Mouse (Mus musculus) midbrain, postnatal 0 days (tissue): ENCODE measurements at regions not wholly inside any gene's neighbourhood (a gene's known extent, or its start where the extent isn't known, plus 50 kb on each side); places are given as distances from the start of the nearest gene placed in this dataset.
"Not testable (repeated sequence)": the region's sequence is repeated elsewhere in the genome, so short reads cannot be mapped to it uniquely, and the experiment has no call there.

Source experiments
- ATAC-seq: fragments of 200-750 bp; cut with Nextera tagmentation; 2 replicates; pipeline ENCODE4 v1.8.0; 2017; ENCODE audit warnings: moderate number of reproducible peaks, mild to moderate bottlenecking, moderate TSS enrichment, moderate library complexity; ENCODE audit not compliant: low FRiP score
- DNase-seq: peaks from one replicate; pipeline ENCODE4 v3.0.0-alpha.2; 2015; ENCODE audit warnings: low spot score
- H3K27ac ChIP-seq: fragments of 300-500 bp; sonication (generic); 2 replicates; pipeline ENCODE4 v1.5.1; 2014; ENCODE audit warnings: low read depth, mild to moderate bottlenecking, low read length, mixed read lengths
- H3K27me3 ChIP-seq: fragments of 300-500 bp; sonication (generic); 2 replicates; pipeline ENCODE4 v1.6.1; 2014; ENCODE audit warnings: low read length, control low read depth, mixed read lengths; ENCODE audit not compliant: insufficient read depth
- H3K36me3 ChIP-seq: fragments of 300-500 bp; sonication (generic); 2 replicates; pipeline ENCODE4 v1.6.1; 2014; ENCODE audit warnings: low read length, control low read depth, mixed read lengths; ENCODE audit not compliant: insufficient read depth
- H3K4me1 ChIP-seq: fragments of 300-500 bp; sonication (generic); 2 replicates; pipeline ENCODE4 v1.6.1; 2014; ENCODE audit warnings: mild to moderate bottlenecking, control low read depth, antibody characterized with exemption, low read length, mixed read lengths; ENCODE audit not compliant: insufficient read depth
- H3K4me2 ChIP-seq: fragments of 300-500 bp; sonication (generic); 2 replicates; pipeline ENCODE4 v1.6.1; 2014; ENCODE audit warnings: low read depth, mild to moderate bottlenecking, low read length, mixed read lengths; ENCODE audit not compliant: poor library complexity, severe bottlenecking
- H3K4me3 ChIP-seq: fragments of 300-500 bp; sonication (generic); 2 replicates; pipeline ENCODE4 v1.5.1; 2014; ENCODE audit warnings: low read depth, mild to moderate bottlenecking, low read length, moderate library complexity
- H3K9ac ChIP-seq: fragments of 300-500 bp; sonication (generic); replicated peaks from 2 replicates; pipeline ENCODE4 v1.6.1; 2014; ENCODE audit warnings: mild to moderate bottlenecking, low read length, moderate library complexity, mixed read lengths; ENCODE audit not compliant: poor library complexity, severe bottlenecking
- H3K9me3 ChIP-seq: fragments of 300-500 bp; sonication (generic); 2 replicates; pipeline ENCODE4 v1.6.1; 2016; ENCODE audit warnings: low read length, control low read depth
- CTCF ChIP-seq: IDR thresholded peaks from 2 replicates; pipeline ENCODE4 v1.5.1; 2016; ENCODE audit warnings: antibody characterized with exemption, mild to moderate bottlenecking
- WGBS: fragments of 180-500 bp; shearing (Covaris S2); extraction: QIAGEN DNeasy Blood & Tissue Kit; methylation state at CpG from one replicate; pipeline ENCODE4 v1.1.7; 2014; 5-methylcytosine and 5-hydroxymethylcytosine counted together

DNA sequence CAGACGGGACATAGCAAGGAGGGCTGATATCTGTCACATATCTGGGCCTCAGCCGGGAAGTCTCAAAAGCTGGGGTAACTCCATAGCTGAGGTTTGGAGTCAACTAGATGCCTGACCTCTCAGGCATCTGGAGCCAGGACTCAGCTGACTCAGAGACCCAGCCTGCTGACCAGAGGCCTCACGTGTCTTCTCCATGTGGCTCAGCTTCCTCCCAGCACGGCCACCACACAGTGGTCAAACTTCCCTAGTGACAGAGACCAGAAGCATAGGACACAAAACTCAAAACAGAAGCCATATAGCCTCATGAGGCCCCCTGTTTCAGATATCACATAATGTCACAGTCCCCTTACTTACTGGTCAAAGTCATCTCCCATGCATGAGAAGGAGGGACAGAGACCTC, 73.1 kb downstream of the Tomm20 start:
- ATAC-seq (no peak), DNase-seq (no peak)
- Histone ChIP-seq H3K27me3 (no peaks in the 10 kb centered on the region), H3K4me3 (no peak overlapping the region), H3K4me2 (no peak overlapping the region), H3K27ac (no peak overlapping the region), H3K9ac (no peak overlapping the region), H3K36me3 (no peaks in the 10 kb centered on the region), H3K9me3 (no peaks in the 10 kb centered on the region), H3K4me1 (no peaks in the 10 kb centered on the region)
- no peak for TF ChIP-seq CTCF
- 92% methylated on average over 4 of the region's 4 CpGs for WGBS

DNA sequence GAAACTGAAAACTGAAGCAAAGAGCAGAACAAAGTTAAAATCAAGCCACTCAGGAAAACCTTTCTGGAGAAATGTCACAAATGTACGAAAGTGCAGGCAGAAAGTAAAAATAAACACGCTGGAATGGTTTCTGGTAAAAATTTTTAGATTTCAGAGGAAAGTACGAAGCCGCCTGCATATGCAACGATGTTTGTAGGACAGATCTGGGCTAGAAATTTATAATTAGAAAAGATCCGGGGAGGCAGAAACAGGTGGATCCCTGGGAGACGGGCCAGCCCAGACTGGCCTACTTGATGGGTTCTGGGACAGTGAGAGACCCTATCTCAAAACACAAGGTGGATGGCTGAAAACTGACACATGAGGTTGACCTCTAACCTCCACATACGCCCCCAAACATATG, 73.5 kb downstream of the Tomm20 start:
- no peaks in the 10 kb centered on the region for H3K9me3 ChIP-seq
- no peak overlapping the region for H3K4me2 ChIP-seq
- no peaks in the 10 kb centered on the region for H3K27me3 ChIP-seq
- 90% methylated on average over 8 of the region's 8 CpGs for WGBS
- TF ChIP-seq CTCF = no peak
- no peak overlapping the region for H3K9ac ChIP-seq
- DNase-seq (no peak), ATAC-seq (no peak)
- H3K36me3 ChIP-seq = no peaks in the 10 kb centered on the region
- no peak overlapping the region for H3K27ac ChIP-seq
- H3K4me1 ChIP-seq = no peaks in the 10 kb centered on the region
- no peak overlapping the region for H3K4me3 ChIP-seq

DNA sequence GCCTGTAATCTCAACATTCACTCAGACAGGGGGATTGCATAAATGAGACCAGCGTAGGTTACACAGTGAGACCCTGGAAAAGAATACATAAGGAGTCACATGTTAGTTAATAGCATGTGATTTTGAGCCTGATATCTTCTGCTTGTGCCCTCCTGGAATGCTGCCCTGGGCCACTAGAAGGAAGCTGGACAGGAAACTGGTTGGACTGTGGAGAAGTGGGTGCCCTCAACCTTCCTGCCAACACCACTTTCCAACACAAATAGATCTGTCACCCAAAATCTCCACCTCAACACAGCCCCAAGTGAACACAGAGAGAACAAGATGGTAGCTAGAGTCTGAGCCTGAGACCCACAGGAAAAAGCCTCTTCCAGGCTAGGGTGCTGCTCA, 76.2 kb downstream of the Tomm20 start:
- Histone ChIP-seq H3K4me1 (no peaks in the 10 kb centered on the region), H3K36me3 (no peaks in the 10 kb centered on the region), H3K4me3 (no peak overlapping the region), H3K4me2 (no peak overlapping the region), H3K9me3 (no peaks in the 10 kb centered on the region), H3K9ac (no peak overlapping the region), H3K27ac (no peak overlapping the region), H3K27me3 (no peaks in the 10 kb centered on the region)
- WGBS = 68% methylated on average over 1 of the region's 1 CpGs
- DNase-seq (no peak), ATAC-seq (no peak)
- TF ChIP-seq CTCF = no peak

DNA sequence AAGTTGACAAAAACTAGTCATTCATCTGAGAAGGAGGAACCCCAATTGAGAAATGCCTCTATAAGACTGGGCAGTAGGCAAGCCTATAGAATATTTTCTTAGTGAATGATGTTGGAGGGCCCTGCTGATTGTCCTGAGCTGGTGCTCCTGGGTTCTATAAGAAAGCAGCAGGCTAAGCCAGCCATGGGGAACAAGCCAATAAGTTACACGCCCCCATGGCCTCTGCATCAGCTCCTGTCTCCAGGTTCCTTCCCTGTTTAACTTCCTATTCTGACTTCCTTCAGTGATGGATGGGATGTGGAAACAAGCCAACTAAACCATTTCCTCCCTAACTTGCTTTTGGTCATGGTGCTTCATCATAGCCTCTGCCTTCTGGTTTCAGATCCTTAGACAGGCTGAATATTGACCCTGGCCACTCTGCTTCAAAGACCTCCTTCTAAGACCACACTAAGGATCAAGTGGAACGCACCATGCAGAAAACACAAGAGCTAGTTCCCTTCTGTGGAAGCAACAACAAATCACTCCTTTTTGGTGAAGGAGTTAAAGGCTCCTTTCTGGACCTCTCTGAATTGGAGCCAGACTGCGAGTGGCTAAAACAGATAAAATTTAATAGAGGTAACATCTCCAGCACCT, 76.7 kb downstream of the Tomm20 start:
- Histone ChIP-seq H3K27ac (no peak overlapping the region), H3K4me3 (no peak overlapping the region), H3K4me2 (no peak overlapping the region), H3K9ac (no peak overlapping the region), H3K27me3 (no peaks in the 10 kb centered on the region), H3K36me3 (no peaks in the 10 kb centered on the region), H3K4me1 (no peaks in the 10 kb centered on the region), H3K9me3 (no peaks in the 10 kb centered on the region)
- ATAC-seq = no peak
- 88% methylated on average over 3 of the region's 3 CpGs for WGBS
- no peak for TF ChIP-seq CTCF
- no peak for DNase-seq

DNA sequence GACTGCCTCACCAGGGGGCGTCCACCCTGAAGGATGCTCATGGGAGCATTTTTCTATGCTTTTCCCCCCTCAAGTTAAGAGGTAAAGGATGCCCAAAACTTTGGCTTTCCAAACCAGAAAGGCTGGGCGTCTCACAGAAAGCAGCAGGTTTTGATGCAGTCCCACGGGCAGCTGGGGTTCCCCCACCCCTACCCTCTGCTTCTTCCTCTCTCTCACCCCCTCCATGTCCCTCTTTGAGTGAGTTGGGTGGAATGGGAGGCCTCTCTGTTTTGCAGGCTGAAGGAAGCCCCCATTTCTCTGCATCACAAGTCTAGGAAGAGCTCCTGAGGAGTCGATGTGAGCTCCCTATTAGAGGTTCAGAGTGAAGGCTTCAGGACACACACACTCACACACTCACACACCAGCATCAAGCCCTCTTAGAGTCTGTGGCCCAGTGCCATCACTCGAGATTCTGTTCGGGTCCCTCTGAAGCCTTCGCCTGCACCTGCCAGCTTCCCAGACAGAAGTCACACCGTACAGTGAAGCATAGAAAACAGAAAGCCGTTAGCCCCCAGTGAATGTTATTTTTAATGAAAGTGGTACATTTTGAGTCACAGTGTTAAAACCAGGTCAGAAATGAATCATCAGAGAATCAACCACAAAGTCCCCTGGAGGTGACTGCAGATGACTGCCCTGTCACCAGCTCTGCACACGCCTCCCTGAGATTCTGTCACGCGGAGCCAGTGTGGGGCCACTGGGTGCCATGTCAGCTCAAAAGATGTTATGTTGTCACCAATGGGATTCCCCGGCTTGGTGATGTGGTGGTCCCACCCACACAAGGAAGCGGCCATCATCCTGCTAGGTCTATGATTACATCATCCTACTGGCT, 78.3 kb downstream of the Tomm20 start:
- H3K4me1 ChIP-seq = no peaks in the 10 kb centered on the region
- DNase-seq (no peak), ATAC-seq (no peak)
- no peak overlapping the region for H3K9ac ChIP-seq
- no peaks in the 10 kb centered on the region for H3K36me3 ChIP-seq
- H3K4me3 ChIP-seq = no peak overlapping the region
- no peaks in the 10 kb centered on the region for H3K27me3 ChIP-seq
- TF ChIP-seq CTCF = no peak
- 85% methylated on average over 14 of the region's 14 CpGs for WGBS
- no peaks in the 10 kb centered on the region for H3K9me3 ChIP-seq
- no peak overlapping the region for H3K27ac ChIP-seq
- no peak overlapping the region for H3K4me2 ChIP-seq

DNA sequence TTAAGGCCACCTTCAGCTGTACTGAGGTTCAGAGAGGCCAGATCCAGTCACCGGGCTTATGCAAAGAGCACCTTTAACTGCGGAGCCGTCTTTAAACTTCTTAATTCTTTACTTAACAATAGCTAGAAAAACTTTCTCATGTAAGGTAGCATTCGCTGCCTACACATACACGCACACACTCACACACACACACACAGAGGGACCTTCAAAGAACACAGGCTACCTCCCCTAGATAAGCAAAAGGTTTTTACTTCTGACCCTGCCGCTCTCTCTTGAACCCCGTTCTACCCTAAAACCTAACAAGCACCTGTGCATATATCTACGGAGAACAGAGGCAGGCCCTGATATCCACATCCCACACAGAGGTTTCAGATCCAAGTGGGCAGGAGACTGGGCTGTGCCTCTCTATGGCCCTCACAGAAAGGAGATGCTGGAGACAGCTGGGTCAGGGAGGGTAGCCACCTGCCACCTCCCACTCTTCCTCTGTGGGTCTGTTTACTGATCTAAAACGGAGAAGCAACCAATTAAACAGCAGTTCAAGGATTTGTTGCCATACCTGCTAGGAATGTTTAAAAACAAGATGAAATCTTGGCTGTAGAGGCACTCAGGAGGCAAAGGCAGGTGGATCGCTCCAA, 81.2 kb downstream of the Tomm20 start:
- H3K4me1 ChIP-seq = no peaks in the 10 kb centered on the region
- no peak overlapping the region for H3K4me3 ChIP-seq
- H3K27me3 ChIP-seq = no peaks in the 10 kb centered on the region
- TF ChIP-seq CTCF = no peak
- ATAC-seq (no peak), DNase-seq (no peak)
- no peaks in the 10 kb centered on the region for H3K9me3 ChIP-seq
- no peak overlapping the region for H3K9ac ChIP-seq
- no peaks in the 10 kb centered on the region for H3K36me3 ChIP-seq
- WGBS = 90% methylated on average over 10 of the region's 10 CpGs
- H3K4me2 ChIP-seq = no peak overlapping the region
- H3K27ac ChIP-seq = no peak overlapping the region

DNA sequence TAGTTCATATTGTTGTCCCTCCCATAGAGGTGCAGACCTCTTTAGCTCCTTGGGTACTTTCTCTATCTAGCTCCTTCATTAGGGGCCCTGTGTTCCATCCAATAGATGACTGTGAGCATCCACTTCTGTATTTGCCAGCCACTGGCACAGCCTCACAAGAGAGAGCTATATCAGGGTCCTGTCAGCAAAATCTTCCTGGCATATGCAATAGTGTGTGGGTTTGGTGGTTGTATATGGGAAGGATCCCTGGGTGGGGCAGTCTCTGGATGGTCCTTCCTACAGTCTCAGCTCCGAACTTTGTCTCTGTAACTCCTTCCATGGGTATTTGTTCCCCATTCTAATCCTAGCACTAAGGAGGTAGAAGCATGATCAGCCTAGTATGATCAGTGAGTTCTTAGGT, 82.0 kb downstream of the Tomm20 start:
- DNase-seq, ATAC-seq: not testable (repeated sequence)
- WGBS = 81% methylated on average over 1 of the region's 1 CpGs

More for the DNA sequence above, 82.0 kb downstream of the Tomm20 start:
- not testable (repeated sequence) for H3K9ac ChIP-seq, H3K9me3 ChIP-seq, H3K36me3 ChIP-seq, H3K27me3 ChIP-seq, H3K4me3 ChIP-seq, H3K4me2 ChIP-seq, H3K27ac ChIP-seq, H3K4me1 ChIP-seq
